Mouse (Mus musculus) embryonic facial prominence, embryonic 14.5 days (tissue): Measurements from ENCODE around the gene Ugt2b35. TPM values are rescaled to one million over a fixed set of nuclear protein-coding genes. Genes with fewer than 3 reads are reported as not detected.
"Not testable (repeated sequence)": the region's sequence is repeated elsewhere in the genome, so short reads cannot be mapped to it uniquely, and the experiment has no call there.

Experiments used
- ATAC-seq: fragments of 200-750 bp; cut with Nextera tagmentation; 2 replicates; pipeline ENCODE4 v1.8.0; 2017; ENCODE audit warnings: low read depth, moderate number of reproducible peaks, moderate TSS enrichment
- DNase-seq: peaks from one replicate; pipeline ENCODE4 v3.0.0-alpha.2; 2015; ENCODE audit warnings: low spot score
- H3K27ac ChIP-seq: fragments of 300-500 bp; sonication (generic); replicated peaks from 2 replicates; pipeline ENCODE4 v1.5.1; 2014; ENCODE audit warnings: low read depth, mild to moderate bottlenecking, low read length, moderate library complexity
- H3K27me3 ChIP-seq: fragments of 300-500 bp; sonication (generic); replicated peaks from 2 replicates; pipeline ENCODE4 v1.6.1; 2014; ENCODE audit warnings: low read length; ENCODE audit not compliant: control insufficient read depth, insufficient read depth
- H3K36me3 ChIP-seq: fragments of 300-500 bp; sonication (generic); 2 replicates; pipeline ENCODE4 v1.6.1; 2014; ENCODE audit warnings: low read length, mixed read lengths; ENCODE audit not compliant: control insufficient read depth, insufficient read depth
- H3K4me1 ChIP-seq: fragments of 300-500 bp; sonication (generic); 2 replicates; pipeline ENCODE4 v1.6.1; 2014; ENCODE audit warnings: antibody characterized with exemption, low read length; ENCODE audit not compliant: control insufficient read depth, insufficient read depth
- H3K4me2 ChIP-seq: fragments of 300-500 bp; sonication (generic); 2 replicates; pipeline ENCODE4 v1.6.1; 2014; ENCODE audit warnings: low read depth, mild to moderate bottlenecking, low read length, moderate library complexity, mixed read lengths
- H3K4me3 ChIP-seq: fragments of 300-500 bp; sonication (generic); 2 replicates; pipeline ENCODE4 v1.5.1; 2014; ENCODE audit warnings: low read depth, mild to moderate bottlenecking, low read length
- H3K9ac ChIP-seq: fragments of 300-500 bp; sonication (generic); 2 replicates; pipeline ENCODE4 v1.6.1; 2014; ENCODE audit warnings: low read depth, mild to moderate bottlenecking, low read length, moderate library complexity, mixed read lengths
- H3K9me3 ChIP-seq: fragments of 300-500 bp; sonication (generic); 2 replicates; pipeline ENCODE4 v1.6.1; 2016; ENCODE audit warnings: low read length; ENCODE audit not compliant: control insufficient read depth
- WGBS: fragments of 180-500 bp; shearing (Covaris S2); extraction: QIAGEN DNeasy Blood & Tissue Kit; methylation state at CpG from one replicate; pipeline ENCODE4 v1.1.7; 2014; 5-methylcytosine and 5-hydroxymethylcytosine counted together
- polyA plus RNA-seq: library from polyadenylated mRNA; unstranded; fragments of >200 nt; fragmentation: Nextera tagmentation; extraction: Ambion mirVana; gene quantifications from 2 replicates; pipeline ENCODE4 v1.2.1, GENCODE M21; 2014

Gene Ugt2b35
- polyA plus RNA-seq = not detected in 2 replicates

DNA sequence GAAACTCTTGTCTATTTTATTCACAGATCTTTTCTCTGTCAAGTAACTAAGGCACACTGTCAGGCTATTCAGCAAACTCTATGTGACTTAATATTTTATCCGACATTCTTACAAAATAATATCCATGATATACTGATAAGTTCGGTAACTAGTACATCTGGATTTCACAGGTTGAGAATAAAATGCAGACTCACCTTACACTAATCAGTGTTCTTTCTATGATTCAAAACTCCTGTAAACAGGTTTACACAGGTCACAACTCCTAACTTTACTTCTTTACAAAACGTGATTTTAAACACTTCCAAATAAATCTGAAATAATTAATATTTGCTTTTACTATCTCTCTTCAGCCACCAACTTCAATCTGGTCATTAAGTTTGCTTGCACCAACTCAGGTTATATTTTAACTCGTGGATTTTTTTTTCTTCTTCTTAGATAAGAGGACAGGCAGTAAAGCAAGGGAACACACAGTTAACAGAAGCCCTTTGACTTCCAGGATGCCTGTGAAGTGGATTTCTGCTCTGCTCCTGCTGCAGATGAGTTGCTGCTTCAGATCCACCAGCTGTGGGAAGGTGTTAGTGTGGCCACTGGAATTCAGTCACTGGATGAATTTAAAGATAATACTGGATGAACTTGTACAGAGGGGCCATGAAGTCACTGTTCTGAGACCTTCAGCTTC is at the start of gene Ugt2b35:
Gene Ugt2b35, plus strand, starts transcription at position 466 of the 679 bp plus-strand sequence.
- Histone ChIP-seq H3K27me3 (no peaks in the 10 kb centered on the region), H3K36me3 (no peaks in the 10 kb centered on the region), H3K27ac (no peak within 1 kb of the TSS), H3K4me3 (no peak within 1 kb of the TSS), H3K9ac (no peak within 1 kb of the TSS), H3K4me2 (no peak within 1 kb of the TSS), H3K4me1 (no peaks in the 10 kb centered on the region), H3K9me3 (no peaks in the 10 kb centered on the region)
- no peak for DNase-seq
- 74% methylated on average over 4 of the region's 4 CpGs for WGBS
- no peak for ATAC-seq

DNA sequence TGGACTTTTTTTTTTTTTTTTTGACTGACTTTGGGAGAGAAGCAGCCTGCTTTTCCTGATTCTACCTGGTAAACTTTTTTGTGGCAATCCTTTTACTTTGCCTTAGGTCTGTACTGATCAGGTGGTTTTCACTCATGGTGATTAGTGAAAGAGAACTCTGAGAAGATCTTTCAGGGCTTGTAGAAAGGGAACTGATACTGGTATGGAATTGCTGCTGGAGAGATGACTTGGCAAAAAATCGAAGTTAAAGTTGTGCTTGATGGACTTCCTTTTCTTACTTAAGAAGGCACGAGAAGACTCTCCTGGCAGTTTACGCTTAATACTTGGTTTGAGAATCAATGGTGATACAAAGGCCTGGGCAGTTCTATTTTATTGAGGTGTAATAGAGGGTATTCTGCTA is 40.2 kb upstream of the Ugt2b35 start:
- no peak for ATAC-seq
- 85% methylated on average over 3 of the region's 3 CpGs for WGBS

DNA sequence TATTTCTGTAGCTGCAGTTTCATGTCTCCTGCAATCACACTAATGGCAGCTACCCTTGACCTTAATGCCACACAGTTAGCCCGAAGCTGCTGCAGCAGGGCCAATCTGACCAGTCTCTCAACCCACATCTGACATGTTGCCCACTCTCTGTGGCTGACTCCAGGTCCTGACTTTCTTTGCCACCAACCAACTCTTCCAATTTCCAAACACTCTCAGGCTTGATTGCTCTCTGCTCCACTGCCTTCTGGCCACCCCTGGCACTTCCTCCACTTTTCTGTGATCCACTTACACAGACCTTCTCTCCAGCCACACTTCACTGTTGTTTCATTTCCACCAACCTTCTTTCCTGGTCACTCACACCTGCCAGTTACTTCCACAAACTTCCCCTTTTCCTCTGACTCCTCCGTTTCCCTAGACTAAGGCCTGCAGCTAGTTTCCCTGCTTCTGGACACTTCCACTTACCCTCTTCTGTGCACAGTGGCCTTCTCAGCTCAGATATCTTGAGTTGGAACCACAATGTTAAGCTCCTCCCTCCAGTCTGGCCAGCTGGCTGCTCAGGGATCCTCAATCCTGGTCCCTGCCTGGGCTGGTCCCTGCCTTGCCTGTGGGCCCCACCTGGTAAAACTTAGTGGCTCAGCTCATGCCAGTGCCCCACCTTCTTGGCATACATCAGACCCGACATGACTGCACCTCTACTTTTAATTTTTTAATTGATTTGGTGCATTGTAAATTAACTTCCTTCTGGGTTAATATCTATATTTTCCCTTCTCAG is 38.9 kb upstream of the Ugt2b35 start:
- no peak overlapping the region for H3K27ac ChIP-seq
- DNase-seq = no peak
- H3K9ac ChIP-seq = no peak overlapping the region
- ATAC-seq = no peak
- H3K27me3 ChIP-seq = no peaks in the 10 kb centered on the region
- H3K4me2 ChIP-seq = no peak overlapping the region
- no peaks in the 10 kb centered on the region for H3K9me3 ChIP-seq
- no peaks in the 10 kb centered on the region for H3K4me1 ChIP-seq
- no peak overlapping the region for H3K4me3 ChIP-seq
- H3K36me3 ChIP-seq = no peaks in the 10 kb centered on the region
- WGBS = 77% methylated on average over 3 of the region's 3 CpGs

More for the DNA sequence above, 40.2 kb upstream of the Ugt2b35 start:
- Histone ChIP-seq H3K9me3 (no peaks in the 10 kb centered on the region), H3K4me1 (no peaks in the 10 kb centered on the region), H3K27ac (no peak overlapping the region), H3K27me3 (no peaks in the 10 kb centered on the region), H3K4me3 (no peak overlapping the region), H3K36me3 (no peaks in the 10 kb centered on the region), H3K4me2 (no peak overlapping the region), H3K9ac (no peak overlapping the region)
- DNase-seq = no peak

DNA sequence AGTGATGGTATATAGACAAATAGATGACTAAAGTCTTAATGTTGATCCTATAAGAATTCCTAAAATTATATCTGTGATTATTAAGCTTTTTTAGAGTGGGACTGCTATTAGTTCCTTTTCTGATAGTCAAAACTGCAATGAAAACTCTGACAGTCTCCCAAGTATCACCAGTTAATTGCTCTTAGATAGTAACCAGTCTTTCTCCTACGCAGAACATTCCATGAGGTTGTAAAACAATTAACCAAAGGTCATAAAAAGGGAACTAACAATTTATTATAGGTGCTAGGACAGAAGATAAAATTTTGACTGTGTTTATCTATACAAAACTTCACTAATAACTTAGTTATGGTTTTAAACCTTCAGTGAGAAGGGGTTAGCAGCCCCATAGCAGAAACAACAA is 37.8 kb upstream of the Ugt2b35 start:
- ATAC-seq, DNase-seq, H3K27ac ChIP-seq, H3K9me3 ChIP-seq, H3K4me2 ChIP-seq, H3K4me3 ChIP-seq, H3K4me1 ChIP-seq, H3K27me3 ChIP-seq, H3K9ac ChIP-seq, H3K36me3 ChIP-seq: not testable (repeated sequence)
- 73% methylated on average over 1 of the region's 1 CpGs for WGBS

DNA sequence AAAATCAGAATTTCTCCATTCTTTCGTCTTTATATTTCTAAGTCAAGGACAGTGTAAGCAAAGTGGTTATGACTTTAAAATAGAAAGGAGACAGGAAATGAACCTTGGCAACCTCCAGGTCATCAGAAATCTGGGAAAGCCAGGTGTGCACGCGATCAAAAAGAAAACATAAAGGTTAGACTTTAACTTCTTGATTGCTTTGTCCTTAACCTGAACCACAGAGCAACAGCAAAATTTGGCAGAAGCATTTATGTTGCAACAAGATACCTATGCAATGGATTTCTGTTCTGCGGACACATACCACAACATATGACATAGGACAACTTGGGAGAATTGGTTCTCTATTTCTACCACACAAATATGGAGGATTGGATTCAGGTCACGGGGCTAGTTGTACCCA is 33.4 kb upstream of the Ugt2b35 start:
- H3K4me2 ChIP-seq, H3K27me3 ChIP-seq, H3K36me3 ChIP-seq, H3K4me1 ChIP-seq, ATAC-seq, H3K27ac ChIP-seq, H3K9ac ChIP-seq, DNase-seq, H3K9me3 ChIP-seq, H3K4me3 ChIP-seq: not testable (repeated sequence)
- 89% methylated on average over 5 of the region's 5 CpGs for WGBS

DNA sequence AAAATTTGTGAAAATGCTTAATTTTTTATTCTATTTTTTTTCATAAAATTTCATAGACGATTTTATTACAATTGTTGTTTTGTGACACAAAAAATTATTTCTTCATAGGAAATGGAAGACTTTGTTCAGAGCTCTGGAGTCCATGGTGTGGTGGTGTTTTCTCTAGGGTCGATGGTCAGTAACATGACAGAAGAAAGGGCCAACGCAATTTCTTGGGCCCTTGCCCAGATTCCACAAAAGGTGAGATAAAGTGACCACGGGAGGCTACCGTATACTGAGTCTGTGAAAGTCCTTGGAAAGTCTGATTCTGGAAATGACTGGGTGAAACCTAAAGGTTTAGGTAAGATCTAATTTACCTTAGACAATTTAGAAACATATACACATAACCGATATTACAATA is 4.1 kb downstream of the Ugt2b35 start:
- H3K27ac ChIP-seq = no peak overlapping the region
- H3K4me2 ChIP-seq = no peak overlapping the region
- DNase-seq (no peak), ATAC-seq (no peak)
- no peaks in the 10 kb centered on the region for H3K9me3 ChIP-seq
- H3K4me1 ChIP-seq = no peaks in the 10 kb centered on the region
- H3K9ac ChIP-seq = no peak overlapping the region
- no peaks in the 10 kb centered on the region for H3K36me3 ChIP-seq
- H3K4me3 ChIP-seq = no peak overlapping the region
- no peaks in the 10 kb centered on the region for H3K27me3 ChIP-seq
- 86% methylated on average over 6 of the region's 6 CpGs for WGBS

DNA sequence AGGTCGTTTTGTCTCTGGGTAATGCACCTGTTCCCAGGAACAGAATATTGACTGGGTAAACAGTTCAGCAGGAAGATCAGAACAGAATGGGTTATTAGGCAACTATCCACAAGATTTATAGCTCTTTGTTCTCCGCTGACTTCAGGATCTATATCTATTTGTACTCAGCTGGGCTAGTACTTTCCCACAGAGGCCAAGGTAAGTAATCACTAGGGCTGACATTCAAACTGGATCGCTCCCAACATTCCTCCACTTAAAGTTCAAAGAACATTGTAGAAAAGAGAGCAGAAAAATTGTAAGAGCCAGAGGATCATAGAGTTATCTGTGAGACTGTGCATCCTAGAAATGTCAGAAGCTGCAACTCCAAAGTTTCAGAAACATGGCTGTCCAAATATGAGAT is 14.8 kb downstream of the Ugt2b35 start:
- DNase-seq = no peak
- WGBS = 89% methylated on average over 3 of the region's 3 CpGs
- H3K4me2 ChIP-seq = no peak overlapping the region
- no peaks in the 10 kb centered on the region for H3K9me3 ChIP-seq
- ATAC-seq = no peak
- no peak overlapping the region for H3K4me3 ChIP-seq
- H3K27ac ChIP-seq = no peak overlapping the region
- no peaks in the 10 kb centered on the region for H3K27me3 ChIP-seq
- H3K36me3 ChIP-seq = no peaks in the 10 kb centered on the region
- H3K9ac ChIP-seq = no peak overlapping the region
- no peaks in the 10 kb centered on the region for H3K4me1 ChIP-seq

DNA sequence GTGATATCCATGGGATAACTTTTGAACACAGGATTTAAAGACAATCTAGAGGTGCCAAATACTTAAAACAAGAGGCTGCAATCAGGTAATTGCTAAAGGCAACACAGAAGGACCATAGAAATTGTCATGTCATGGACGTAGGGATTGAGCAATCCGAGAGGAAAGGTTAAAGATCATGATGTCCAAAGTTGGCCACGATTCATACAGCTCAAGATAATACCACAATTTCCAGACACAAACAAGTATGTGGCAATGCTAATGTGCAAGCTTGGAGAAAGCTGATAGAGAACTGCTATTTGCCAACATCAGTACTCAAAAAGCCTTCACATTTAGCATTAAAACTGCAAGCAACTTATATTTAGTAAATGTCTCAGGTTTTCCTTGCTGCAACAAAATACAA is 26.7 kb downstream of the Ugt2b35 start:
- H3K9ac ChIP-seq = no peak overlapping the region
- ATAC-seq = no peak
- 69% methylated on average over 3 of the region's 3 CpGs for WGBS
- no peak overlapping the region for H3K4me2 ChIP-seq
- no peak overlapping the region for H3K27ac ChIP-seq
- H3K27me3 ChIP-seq = no peaks in the 10 kb centered on the region
- no peaks in the 10 kb centered on the region for H3K9me3 ChIP-seq
- no peaks in the 10 kb centered on the region for H3K36me3 ChIP-seq
- no peak overlapping the region for H3K4me3 ChIP-seq
- no peak for DNase-seq
- no peaks in the 10 kb centered on the region for H3K4me1 ChIP-seq

DNA sequence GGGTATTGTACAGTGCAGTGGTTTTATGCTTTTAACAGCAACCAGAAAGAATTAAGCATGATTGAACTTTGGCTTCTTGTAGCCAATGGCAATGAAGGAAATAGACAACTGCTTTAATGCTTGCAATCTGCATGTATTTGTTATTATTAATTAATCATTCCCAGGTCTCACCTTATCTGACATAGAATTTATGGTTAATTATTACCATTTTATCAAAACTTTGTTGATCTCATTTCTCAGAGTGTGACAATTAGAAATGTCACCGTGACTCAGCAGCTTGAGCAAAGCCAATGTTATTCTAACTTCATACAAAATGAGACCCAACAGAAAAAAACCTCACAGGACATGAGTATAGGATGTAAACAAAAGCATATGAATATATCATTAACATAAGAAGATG is 30.0 kb downstream of the Ugt2b35 start:
- no peaks in the 10 kb centered on the region for H3K4me1 ChIP-seq
- WGBS = 81% methylated on average over 1 of the region's 1 CpGs
- ATAC-seq (no peak), DNase-seq (no peak)
- no peaks in the 10 kb centered on the region for H3K27me3 ChIP-seq
- no peak overlapping the region for H3K4me3 ChIP-seq
- no peak overlapping the region for H3K4me2 ChIP-seq
- no peak overlapping the region for H3K27ac ChIP-seq
- H3K9ac ChIP-seq = no peak overlapping the region
- H3K9me3 ChIP-seq = no peaks in the 10 kb centered on the region
- no peaks in the 10 kb centered on the region for H3K36me3 ChIP-seq
